Mouse (Mus musculus) midbrain, embryonic 11.5 days (tissue): ENCODE results near the gene Mmp24. TPM values are rescaled to one million over a fixed set of nuclear protein-coding genes. Genes with fewer than 3 reads are reported as not detected.

Experiments used
- ATAC-seq: fragments of 200-750 bp; cut with Nextera tagmentation; 2 replicates; pipeline ENCODE4 v1.8.0; 2017; ENCODE audit warnings: moderate TSS enrichment, moderate library complexity; ENCODE audit not compliant: low FRiP score
- DNase-seq: peaks from one replicate; pipeline ENCODE4 v3.0.0; 2015; ENCODE audit warnings: low spot score; ENCODE audit errors: missing footprints
- H3K27ac ChIP-seq: fragments of 300-500 bp; sonication (generic); 2 replicates; pipeline ENCODE4 v1.5.1; 2014; ENCODE audit warnings: low read depth, low read length
- H3K27me3 ChIP-seq: fragments of 300-500 bp; sonication (generic); 2 replicates; pipeline ENCODE4 v1.6.1; 2014; ENCODE audit warnings: mild to moderate bottlenecking, low read length, moderate library complexity, mixed read lengths; ENCODE audit not compliant: control insufficient read depth, insufficient read depth
- H3K36me3 ChIP-seq: fragments of 300-500 bp; sonication (generic); 2 replicates; pipeline ENCODE4 v1.6.1; 2014; ENCODE audit warnings: mild to moderate bottlenecking, low read length, moderate library complexity, mixed read lengths; ENCODE audit not compliant: control insufficient read depth, insufficient read depth
- H3K4me1 ChIP-seq: fragments of 300-500 bp; sonication (generic); 2 replicates; pipeline ENCODE4 v1.6.1; 2014; ENCODE audit warnings: low read length; ENCODE audit not compliant: control insufficient read depth, insufficient read depth
- H3K4me2 ChIP-seq: fragments of 300-500 bp; sonication (generic); 2 replicates; pipeline ENCODE4 v1.6.1; 2014; ENCODE audit warnings: mild to moderate bottlenecking, moderate library complexity
- H3K4me3 ChIP-seq: fragments of 300-500 bp; sonication (generic); 2 replicates; pipeline ENCODE4 v1.5.1; 2014; ENCODE audit warnings: low read depth, low read length
- H3K9ac ChIP-seq: fragments of 300-500 bp; sonication (generic); 2 replicates; pipeline ENCODE4 v1.6.1; 2014; ENCODE audit warnings: low read length
- H3K9me3 ChIP-seq: fragments of 300-500 bp; sonication (generic); 2 replicates; pipeline ENCODE4 v1.6.1; 2016; ENCODE audit warnings: low read length; ENCODE audit not compliant: control insufficient read depth
- WGBS: fragments of 180-500 bp; shearing (Covaris S2); extraction: QIAGEN DNeasy Blood & Tissue Kit; methylation state at CpG from one replicate; pipeline ENCODE4 v1.1.7; 2014; 5-methylcytosine and 5-hydroxymethylcytosine counted together
- polyA plus RNA-seq: library from polyadenylated mRNA; unstranded; fragments of >200 nt; fragmentation: Nextera tagmentation; extraction: Ambion mirVana; gene quantifications from 2 replicates; pipeline ENCODE4 v1.2.1, GENCODE M21; 2014

Mmp24 gene
- polyA plus RNA-seq, 1 experiment from 2014 or later = 2.0 TPM

GRCm38 (mm10) chr2:155786905-155787304 lies 11.8 kb downstream of the Mmp24 start:
- no peak overlapping the region for H3K27ac ChIP-seq
- ATAC-seq = no peak
- H3K9me3 ChIP-seq = no peaks in the 10 kb centered on the region
- H3K4me2 ChIP-seq = no peak overlapping the region
- no peak overlapping the region for H3K9ac ChIP-seq
- 75% methylated on average over 5 of the region's 5 CpGs for WGBS
- H3K27me3 ChIP-seq = no peaks in the 10 kb centered on the region
- H3K36me3 ChIP-seq = no peaks in the 10 kb centered on the region
- DNase-seq = no peak
- no peaks in the 10 kb centered on the region for H3K4me1 ChIP-seq
- no peak overlapping the region for H3K4me3 ChIP-seq

GRCm38 (mm10) chr2:155787949-155788931 lies 13.1 kb downstream of the Mmp24 start:
- DNase-seq = no peak

GRCm38 (mm10) chr2:155792899-155793298 lies 17.8 kb downstream of the Mmp24 start:
- Histone ChIP-seq H3K4me1 (peaks cover 2% of the 10 kb centered on the region; the same call in 1 of the 2 replicates), H3K9ac (0 out of 2 replicates have a peak overlapping the region, but pooled peaks have one; percentile 12), H3K27me3 (no peaks in the 10 kb centered on the region), H3K9me3 (no peaks in the 10 kb centered on the region), H3K4me3 (no peak overlapping the region), H3K36me3 (no peaks in the 10 kb centered on the region), H3K27ac (no peak overlapping the region), H3K4me2 (no peak overlapping the region)
- WGBS = 31% methylated on average over 12 of the region's 12 CpGs
- DNase-seq (no peak), ATAC-seq (no peak)

More at GRCm38 (mm10) chr2:155787949-155788931, 13.1 kb downstream of the Mmp24 start:
- no peak for ATAC-seq
- H3K9ac ChIP-seq = no peak overlapping the region
- H3K4me3 ChIP-seq = no peak overlapping the region
- H3K27ac ChIP-seq = no peak overlapping the region
- no peaks in the 10 kb centered on the region for H3K9me3 ChIP-seq
- H3K36me3 ChIP-seq = no peaks in the 10 kb centered on the region
- no peaks in the 10 kb centered on the region for H3K27me3 ChIP-seq
- H3K4me1 ChIP-seq = peaks cover 2% of the 10 kb centered on the region; the same call in 1 of the 2 replicates
- H3K4me2 ChIP-seq = no peak overlapping the region
- 82% methylated on average over 18 of the region's 18 CpGs for WGBS

GRCm38 (mm10) chr2:155794674-155795445 lies 19.7 kb downstream of the Mmp24 start:
- H3K36me3 ChIP-seq = no peaks in the 10 kb centered on the region
- no peaks in the 10 kb centered on the region for H3K9me3 ChIP-seq
- WGBS = 90% methylated on average over 12 of the region's 12 CpGs
- no peak overlapping the region for H3K4me2 ChIP-seq
- no peak overlapping the region for H3K4me3 ChIP-seq
- H3K4me1 ChIP-seq = peaks cover 2% of the 10 kb centered on the region; the same call in 1 of the 2 replicates
- no peaks in the 10 kb centered on the region for H3K27me3 ChIP-seq
- ATAC-seq (no peak), DNase-seq (no peak)
- H3K9ac ChIP-seq = no peak overlapping the region
- H3K27ac ChIP-seq = no peak overlapping the region

- no peak overlapping the region for H3K27ac ChIP-seq
- H3K4me1 ChIP-seq = no peaks in the 10 kb centered on the region
- no peak for DNase-seq
- no peak overlapping the region for H3K4me3 ChIP-seq
- no peaks in the 10 kb centered on the region for H3K27me3 ChIP-seq
- WGBS = 61% methylated on average over 3 of the region's 3 CpGs
- no peaks in the 10 kb centered on the region for H3K9me3 ChIP-seq
- ATAC-seq = no peak
- H3K9ac ChIP-seq = no peak overlapping the region
- H3K4me2 ChIP-seq = no peak overlapping the region
- no peaks in the 10 kb centered on the region for H3K36me3 ChIP-seq
These were observed 23.5 kb downstream of the Mmp24 start for GRCm38 (mm10) chr2:155798613-155799012.

GRCm38 (mm10) chr2:155802761-155803160 lies 27.6 kb downstream of the Mmp24 start:
- WGBS = 60% methylated on average over 3 of the region's 3 CpGs
- ATAC-seq (no peak), DNase-seq (no peak)
- H3K9me3 ChIP-seq = no peaks in the 10 kb centered on the region
- H3K4me3 ChIP-seq = no peak overlapping the region
- H3K9ac ChIP-seq = no peak overlapping the region
- no peaks in the 10 kb centered on the region for H3K27me3 ChIP-seq
- no peaks in the 10 kb centered on the region for H3K4me1 ChIP-seq
- H3K4me2 ChIP-seq = no peak overlapping the region
- H3K27ac ChIP-seq = no peak overlapping the region
- no peaks in the 10 kb centered on the region for H3K36me3 ChIP-seq

- Histone ChIP-seq H3K9ac (no peak overlapping the region), H3K4me1 (no peaks in the 10 kb centered on the region), H3K9me3 (no peaks in the 10 kb centered on the region), H3K27me3 (no peaks in the 10 kb centered on the region), H3K4me2 (no peak overlapping the region), H3K27ac (no peak overlapping the region), H3K36me3 (no peaks in the 10 kb centered on the region), H3K4me3 (no peak overlapping the region)
- WGBS = 85% methylated on average over 5 of the region's 5 CpGs
- DNase-seq = no peak
- no peak for ATAC-seq
These were observed 28.9 kb downstream of the Mmp24 start for GRCm38 (mm10) chr2:155804053-155804452.

GRCm38 (mm10) chr2:155805231-155805924 lies 30.2 kb downstream of the Mmp24 start:
- H3K4me3 ChIP-seq = no peak overlapping the region
- WGBS = 68% methylated on average over 6 of the region's 6 CpGs
- no peaks in the 10 kb centered on the region for H3K4me1 ChIP-seq
- no peak for ATAC-seq
- H3K9me3 ChIP-seq = no peaks in the 10 kb centered on the region
- H3K27ac ChIP-seq = no peak overlapping the region
- DNase-seq = no peak
- no peaks in the 10 kb centered on the region for H3K27me3 ChIP-seq
- no peaks in the 10 kb centered on the region for H3K36me3 ChIP-seq
- no peak overlapping the region for H3K9ac ChIP-seq
- no peak overlapping the region for H3K4me2 ChIP-seq
